Mouse (Mus musculus): ENCODE data around the gene Slc24a3.

GRCm38 (mm10) chr2:145214086-145214831 is 46.7 kb downstream of the Slc24a3 start:
- TF ChIP-seq CHD2 (IDR thresholded peaks at IDR 0.05; ENCODE audit: low read depth, low read length) (no peak), MAFK (IDR thresholded peaks at IDR 0.05; ENCODE audit: insufficient read depth, low read depth, low read length) (no peak), ZC3H11A (IDR thresholded peaks at IDR 0.05; ENCODE audit: borderline replicate concordance, low read depth, low read length) (no peak), ZNF384 (IDR thresholded peaks at IDR 0.05; ENCODE audit: low read depth, low read length) (no peak), HCFC1 (IDR thresholded peaks at IDR 0.05; ENCODE audit: borderline replicate concordance, insufficient read depth, low read length) (no peak)
